Mouse (Mus musculus): ENCODE results near the gene Dbndd2.
A peak's percentile ranks its signal among the peaks of the same experiment; 100 is the strongest.

Dbndd2 gene

DNA sequence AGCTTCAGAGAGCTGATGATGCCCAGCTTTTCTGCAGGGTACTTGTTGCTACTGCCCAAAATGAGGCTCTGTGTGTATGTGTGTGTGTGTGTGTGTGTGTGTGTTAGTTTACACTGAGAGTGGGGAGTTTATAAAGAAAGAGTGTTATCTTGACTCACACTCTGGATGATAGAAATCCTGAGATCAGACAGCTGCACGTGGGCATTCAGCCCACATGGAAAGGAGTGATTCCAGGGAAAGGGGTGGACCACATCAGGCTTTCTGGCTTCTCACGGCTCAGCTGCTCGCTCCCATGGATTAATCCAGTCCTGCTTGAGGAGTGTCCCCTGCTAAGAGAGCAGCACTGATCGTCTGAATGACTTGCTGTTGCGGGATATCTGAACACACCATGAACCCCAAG is 56.2 kb downstream of the Dbndd2 start:
- DNase-seq = peak; percentile 24

DNA sequence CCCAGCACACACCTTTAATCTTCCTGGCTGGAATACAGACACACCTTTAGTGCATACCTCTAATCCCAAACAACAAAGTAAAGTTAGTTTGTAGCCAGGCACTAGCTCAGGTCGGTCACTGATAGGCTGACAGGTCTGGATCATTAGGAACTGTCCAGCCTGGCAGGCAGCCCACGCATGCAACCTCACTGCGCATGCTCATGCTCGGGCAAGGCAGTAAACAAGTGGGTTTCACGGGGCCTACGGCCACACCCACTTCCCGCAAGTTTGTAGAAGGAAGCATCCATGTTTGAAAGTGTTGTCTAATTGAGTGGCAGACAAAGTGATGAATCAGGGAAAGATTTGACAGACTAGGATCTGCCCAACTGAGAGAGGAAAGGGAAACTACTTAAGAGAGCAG is 56.7 kb downstream of the Dbndd2 start:
- DNase-seq = no peak
